Mouse (Mus musculus): ENCODE data around the gene Dao. TPM values are rescaled to one million over a fixed set of nuclear protein-coding genes. Genes with fewer than 3 reads are reported as not detected.

The Dao gene
- polyA plus RNA-seq (2015; fragmentation: Nextera tagmentation; extraction: Ambion mirVana) = 2.4 and 3.1 TPM in 2 replicates

- Histone ChIP-seq H3K9me3 (replicated peaks; ENCODE audit: control insufficient read depth, low read length) (no peaks in the 10 kb centered on the region), H3K4me1 (ENCODE audit: control insufficient read depth, insufficient read depth, low read length) (no peaks in the 10 kb centered on the region), H3K36me3 (ENCODE audit: control insufficient read depth, insufficient read depth, low read length) (no peaks in the 10 kb centered on the region), H3K27me3 (ENCODE audit: control insufficient read depth, insufficient read depth, low read length) (no peaks in the 10 kb centered on the region), H3K4me2 (ENCODE audit: low read depth, low read length) (no peak within 1 kb of the TSS), H3K4me3 (replicated peaks; ENCODE audit: low read length) (no peak within 1 kb of the TSS), H3K27ac (ENCODE audit: low read length) (no peak within 1 kb of the TSS), H3K9ac (ENCODE audit: low read length) (peak within 1 kb of the TSS; percentile 32; the same call in 1 of the 2 replicates)
- 47% methylated on average over 5 of the region's 5 CpGs for WGBS
- peak; percentile 22; the same call in 1 of the 2 replicates for ATAC-seq (ENCODE audit: insufficient read depth, low FRiP score)
Measured at GRCm38 (mm10) chr5:114003542-114003941, at the start of gene Dao. Gene Dao (plus strand): TSS chr5:114003703.

GRCm38 (mm10) chr5:113954421-113954820 lies 49.1 kb upstream of the Dao start:
- H3K4me2 ChIP-seq (ENCODE audit: low read depth, low read length) = no peak overlapping the region
- WGBS = 10% methylated on average over 7 of the region's 7 CpGs
- H3K27me3 ChIP-seq (ENCODE audit: control insufficient read depth, insufficient read depth, low read length) = no peaks in the 10 kb centered on the region
- H3K9me3 ChIP-seq (replicated peaks; ENCODE audit: control insufficient read depth, low read length) = no peaks in the 10 kb centered on the region
- no peaks in the 10 kb centered on the region for H3K4me1 ChIP-seq (ENCODE audit: control insufficient read depth, insufficient read depth, low read length)
- H3K9ac ChIP-seq (ENCODE audit: low read length) = no peak overlapping the region
- ATAC-seq (ENCODE audit: insufficient read depth, low FRiP score) = peak; percentile 41; the same call in 1 of the 2 replicates
- H3K4me3 ChIP-seq (replicated peaks; ENCODE audit: low read length) = no peak overlapping the region
- 0 out of 2 replicates have a peak, but pooled peaks cover 9% of the 10 kb centered on the region for H3K36me3 ChIP-seq (ENCODE audit: control insufficient read depth, insufficient read depth, low read length)
- no peak overlapping the region for H3K27ac ChIP-seq (ENCODE audit: low read length)

- Histone ChIP-seq H3K36me3 (ENCODE audit: control insufficient read depth, insufficient read depth, low read length) (0 out of 2 replicates have a peak, but pooled peaks cover 6% of the 10 kb centered on the region), H3K4me2 (ENCODE audit: low read depth, low read length) (no peak overlapping the region), H3K27me3 (ENCODE audit: control insufficient read depth, insufficient read depth, low read length) (no peaks in the 10 kb centered on the region), H3K9me3 (replicated peaks; ENCODE audit: control insufficient read depth, low read length) (no peaks in the 10 kb centered on the region), H3K4me1 (ENCODE audit: control insufficient read depth, insufficient read depth, low read length) (peaks cover 4% of the 10 kb centered on the region; the same call in 1 of the 2 replicates), H3K9ac (ENCODE audit: low read length) (no peak overlapping the region), H3K4me3 (replicated peaks; ENCODE audit: low read length) (no peak overlapping the region), H3K27ac (ENCODE audit: low read length) (no peak overlapping the region)
- no peak for ATAC-seq (ENCODE audit: insufficient read depth, low FRiP score)
- WGBS = 87% methylated on average over 5 of the region's 5 CpGs
Measured at GRCm38 (mm10) chr5:113955281-113955680, 48.2 kb upstream of the Dao start.

- no peak for ATAC-seq (ENCODE audit: insufficient read depth, low FRiP score)
- Histone ChIP-seq H3K27me3 (ENCODE audit: control insufficient read depth, insufficient read depth, low read length) (no peaks in the 10 kb centered on the region), H3K9me3 (replicated peaks; ENCODE audit: control insufficient read depth, low read length) (no peaks in the 10 kb centered on the region), H3K4me1 (ENCODE audit: control insufficient read depth, insufficient read depth, low read length) (peaks cover 4% of the 10 kb centered on the region; the same call in 1 of the 2 replicates), H3K36me3 (ENCODE audit: control insufficient read depth, insufficient read depth, low read length) (0 out of 2 replicates have a peak, but pooled peaks cover 4% of the 10 kb centered on the region), H3K9ac (ENCODE audit: low read length) (no peak overlapping the region), H3K4me3 (replicated peaks; ENCODE audit: low read length) (no peak overlapping the region), H3K27ac (ENCODE audit: low read length) (no peak overlapping the region), H3K4me2 (ENCODE audit: low read depth, low read length) (no peak overlapping the region)
- WGBS = 90% methylated on average over 8 of the region's 8 CpGs
Measured at GRCm38 (mm10) chr5:113955691-113956090, 47.8 kb upstream of the Dao start.

GRCm38 (mm10) chr5:113956510-113956909 lies 47.0 kb upstream of the Dao start:
- no peak overlapping the region for H3K4me3 ChIP-seq (replicated peaks; ENCODE audit: low read length)
- peaks cover 4% of the 10 kb centered on the region; the same call in 1 of the 2 replicates for H3K4me1 ChIP-seq (ENCODE audit: control insufficient read depth, insufficient read depth, low read length)
- no peaks in the 10 kb centered on the region for H3K9me3 ChIP-seq (replicated peaks; ENCODE audit: control insufficient read depth, low read length)
- no peak overlapping the region for H3K27ac ChIP-seq (ENCODE audit: low read length)
- 0 out of 2 replicates have a peak, but pooled peaks cover 4% of the 10 kb centered on the region for H3K36me3 ChIP-seq (ENCODE audit: control insufficient read depth, insufficient read depth, low read length)
- no peak overlapping the region for H3K9ac ChIP-seq (ENCODE audit: low read length)
- peak; percentile 63; the same call in 1 of the 2 replicates for ATAC-seq (ENCODE audit: insufficient read depth, low FRiP score)
- no peaks in the 10 kb centered on the region for H3K27me3 ChIP-seq (ENCODE audit: control insufficient read depth, insufficient read depth, low read length)
- no peak overlapping the region for H3K4me2 ChIP-seq (ENCODE audit: low read depth, low read length)
- WGBS = 7% methylated on average over 4 of the region's 4 CpGs

- H3K9me3 ChIP-seq (replicated peaks; ENCODE audit: control insufficient read depth, low read length) = no peaks in the 10 kb centered on the region
- no peak overlapping the region for H3K27ac ChIP-seq (ENCODE audit: low read length)
- H3K4me1 ChIP-seq (ENCODE audit: control insufficient read depth, insufficient read depth, low read length) = peaks cover 4% of the 10 kb centered on the region; the same call in 1 of the 2 replicates
- no peak overlapping the region for H3K4me3 ChIP-seq (replicated peaks; ENCODE audit: low read length)
- H3K4me2 ChIP-seq (ENCODE audit: low read depth, low read length) = no peak overlapping the region
- peak overlapping the region; percentile 8; the same call in 1 of the 2 replicates for H3K9ac ChIP-seq (ENCODE audit: low read length)
- ATAC-seq (ENCODE audit: insufficient read depth, low FRiP score) = no peak
- 18% methylated on average over 6 of the region's 6 CpGs for WGBS
- no peaks in the 10 kb centered on the region for H3K27me3 ChIP-seq (ENCODE audit: control insufficient read depth, insufficient read depth, low read length)
- 0 out of 2 replicates have a peak, but pooled peaks cover 10% of the 10 kb centered on the region for H3K36me3 ChIP-seq (ENCODE audit: control insufficient read depth, insufficient read depth, low read length)
Measured at GRCm38 (mm10) chr5:113959039-113959438, 44.5 kb upstream of the Dao start.

- Histone ChIP-seq H3K27ac (ENCODE audit: low read length) (no peak overlapping the region), H3K9me3 (replicated peaks; ENCODE audit: control insufficient read depth, low read length) (no peaks in the 10 kb centered on the region), H3K4me1 (ENCODE audit: control insufficient read depth, insufficient read depth, low read length) (peaks cover 4% of the 10 kb centered on the region; the same call in 1 of the 2 replicates), H3K36me3 (ENCODE audit: control insufficient read depth, insufficient read depth, low read length) (0 out of 2 replicates have a peak, but pooled peaks cover 12% of the 10 kb centered on the region), H3K27me3 (ENCODE audit: control insufficient read depth, insufficient read depth, low read length) (no peaks in the 10 kb centered on the region), H3K4me2 (ENCODE audit: low read depth, low read length) (no peak overlapping the region), H3K4me3 (replicated peaks; ENCODE audit: low read length) (no peak overlapping the region), H3K9ac (ENCODE audit: low read length) (no peak overlapping the region)
- no peak for ATAC-seq (ENCODE audit: insufficient read depth, low FRiP score)
- 78% methylated on average over 8 of the region's 8 CpGs for WGBS
Measured at GRCm38 (mm10) chr5:113960416-113960815, 43.1 kb upstream of the Dao start.

- Histone ChIP-seq H3K4me3 (replicated peaks; ENCODE audit: low read length) (no peak overlapping the region), H3K9ac (ENCODE audit: low read length) (no peak overlapping the region), H3K27ac (ENCODE audit: low read length) (no peak overlapping the region), H3K4me1 (ENCODE audit: control insufficient read depth, insufficient read depth, low read length) (peaks cover 4% of the 10 kb centered on the region; the same call in 1 of the 2 replicates), H3K4me2 (ENCODE audit: low read depth, low read length) (no peak overlapping the region), H3K36me3 (ENCODE audit: control insufficient read depth, insufficient read depth, low read length) (peaks cover 17% of the 10 kb centered on the region; the same call in 1 of the 2 replicates), H3K27me3 (ENCODE audit: control insufficient read depth, insufficient read depth, low read length) (no peaks in the 10 kb centered on the region), H3K9me3 (replicated peaks; ENCODE audit: control insufficient read depth, low read length) (no peaks in the 10 kb centered on the region)
- WGBS = 63% methylated on average over 7 of the region's 7 CpGs
- ATAC-seq (ENCODE audit: insufficient read depth, low FRiP score) = no peak
Measured at GRCm38 (mm10) chr5:113961776-113962175, 41.7 kb upstream of the Dao start.

- no peak overlapping the region for H3K27ac ChIP-seq (ENCODE audit: low read length)
- no peak overlapping the region for H3K4me3 ChIP-seq (replicated peaks; ENCODE audit: low read length)
- WGBS = 68% methylated on average over 14 of the region's 14 CpGs
- no peak overlapping the region for H3K4me2 ChIP-seq (ENCODE audit: low read depth, low read length)
- peaks cover under 1% of the 10 kb centered on the region; the same call in 1 of the 2 replicates for H3K4me1 ChIP-seq (ENCODE audit: control insufficient read depth, insufficient read depth, low read length)
- 0 out of 2 replicates have a peak, but pooled peaks have one; percentile 34 for ATAC-seq (ENCODE audit: insufficient read depth, low FRiP score)
- no peaks in the 10 kb centered on the region for H3K9me3 ChIP-seq (replicated peaks; ENCODE audit: control insufficient read depth, low read length)
- no peaks in the 10 kb centered on the region for H3K27me3 ChIP-seq (ENCODE audit: control insufficient read depth, insufficient read depth, low read length)
- H3K36me3 ChIP-seq (ENCODE audit: control insufficient read depth, insufficient read depth, low read length) = peaks cover 16% of the 10 kb centered on the region
- H3K9ac ChIP-seq (ENCODE audit: low read length) = no peak overlapping the region
Measured at GRCm38 (mm10) chr5:113964972-113965371, 38.5 kb upstream of the Dao start.

Data from stomach, embryonic 16.5 days (tissue).